Mouse (Mus musculus): Measurements from ENCODE around the gene Cib3. TPM values are rescaled to one million over a fixed set of nuclear protein-coding genes. Genes with fewer than 3 reads are reported as not detected.

Cib3 gene
- polyA plus RNA-seq, 1 experiment = 0.06 TPM

DNA sequence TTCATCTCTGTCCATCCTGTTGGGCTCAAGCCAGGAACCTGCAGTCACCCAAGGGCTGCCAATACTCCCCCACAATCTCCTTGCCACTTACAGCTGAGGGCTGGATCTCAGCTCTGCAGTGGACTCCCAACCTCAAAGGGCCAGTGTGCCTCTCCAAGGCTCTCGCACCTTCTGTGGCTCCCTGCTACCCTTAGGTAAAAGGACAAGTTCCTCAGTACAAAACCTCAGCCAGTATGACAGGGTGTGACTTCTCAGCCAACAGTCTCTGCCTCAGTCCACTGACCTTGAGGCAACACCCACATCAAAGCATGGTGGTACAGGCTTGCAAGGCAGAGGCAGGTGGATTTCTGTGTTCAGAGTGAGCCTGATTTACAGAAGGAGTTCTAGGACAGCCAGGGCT, 791 bp downstream of the Cib3 start:
- DNase-seq (ENCODE audit: extremely low spot score in 1 of 2, low spot score in 1 of 2) = no peak

DNA sequence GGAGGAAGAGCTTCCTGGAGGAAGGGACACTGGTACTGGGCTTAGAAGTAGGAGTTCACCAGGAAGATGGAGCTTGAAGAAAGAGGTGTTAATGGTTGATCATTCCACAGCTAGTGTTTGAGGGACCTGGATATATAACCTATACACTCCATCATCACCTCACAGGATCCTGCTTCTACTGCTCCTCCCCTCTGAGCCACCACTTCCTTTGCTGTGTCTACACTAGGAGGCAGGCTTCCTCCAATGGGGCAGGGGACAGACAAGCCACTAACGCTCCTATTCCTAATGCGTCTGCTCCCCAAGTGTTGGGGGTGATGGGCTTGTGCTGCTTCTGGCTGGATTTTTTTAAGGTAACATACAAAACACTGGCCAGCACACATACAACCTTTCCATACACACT, 1.9 kb downstream of the Cib3 start:
- DNase-seq (ENCODE audit: extremely low spot score in 1 of 2, low spot score in 1 of 2) = no peak

DNA sequence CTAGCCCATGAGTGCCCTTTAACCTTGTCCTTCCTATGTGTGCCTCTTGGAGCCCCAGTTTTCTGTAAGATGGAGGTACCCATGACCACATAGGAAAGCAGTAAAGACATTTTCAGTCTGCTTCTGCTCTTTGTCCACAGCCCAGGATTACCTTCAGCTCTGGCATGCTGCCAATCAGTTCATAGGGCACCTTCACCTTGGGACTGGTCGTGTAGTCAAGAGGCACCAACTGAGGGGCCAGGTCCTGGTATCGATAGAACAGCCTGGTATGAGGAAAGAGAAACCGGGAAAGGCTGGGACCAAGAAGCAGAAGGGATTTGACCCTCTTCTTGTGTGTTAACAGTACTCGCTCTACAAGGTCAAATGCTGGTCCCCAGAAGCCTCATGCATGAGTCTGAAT, 2.4 kb downstream of the Cib3 start:
- no peak for DNase-seq (ENCODE audit: extremely low spot score in 1 of 2, low spot score in 1 of 2)

DNA sequence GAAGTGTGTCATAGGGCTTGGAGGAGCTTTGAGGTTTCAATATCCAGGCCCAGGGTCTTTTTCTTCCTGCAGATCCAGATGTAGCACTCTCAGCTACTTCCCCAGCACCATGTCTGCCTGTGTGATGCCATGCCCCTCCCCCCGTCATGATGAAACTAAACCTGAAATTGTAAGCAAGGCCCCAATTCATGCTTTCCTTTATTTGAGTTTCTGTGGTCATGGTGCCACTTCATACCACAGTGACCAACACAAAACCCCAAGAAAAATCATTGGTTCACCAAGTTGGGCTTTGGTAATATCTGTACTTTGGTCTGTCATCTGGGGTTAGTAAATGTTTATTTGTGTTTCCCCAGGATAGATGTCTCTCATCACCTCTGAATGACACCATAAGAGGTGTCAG, 4.1 kb downstream of the Cib3 start:
- DNase-seq (ENCODE audit: extremely low spot score in 1 of 2, low spot score in 1 of 2) = no peak

DNA sequence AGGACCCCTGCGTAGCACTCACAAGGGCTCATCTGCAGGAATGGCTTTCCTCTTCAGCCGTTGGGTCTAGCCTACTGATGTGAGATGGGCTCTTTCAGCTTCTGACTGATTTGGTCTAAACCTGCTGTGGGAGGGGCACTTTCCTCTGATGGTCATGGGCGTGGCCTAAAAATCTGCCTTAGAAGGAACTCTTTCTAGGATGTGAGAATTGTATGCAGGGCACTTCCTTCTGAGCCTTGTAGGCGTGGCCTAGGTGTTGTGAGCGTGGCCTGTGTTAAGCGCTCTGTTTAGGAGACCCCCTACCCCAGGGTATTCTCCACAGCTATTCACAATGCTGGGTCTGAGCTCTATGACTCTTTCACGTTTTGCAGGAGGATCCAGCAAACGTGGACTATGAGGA, 14.6 kb downstream of the Cib3 start:
- no peak for DNase-seq (ENCODE audit: extremely low spot score in 1 of 2, low spot score in 1 of 2)

DNA sequence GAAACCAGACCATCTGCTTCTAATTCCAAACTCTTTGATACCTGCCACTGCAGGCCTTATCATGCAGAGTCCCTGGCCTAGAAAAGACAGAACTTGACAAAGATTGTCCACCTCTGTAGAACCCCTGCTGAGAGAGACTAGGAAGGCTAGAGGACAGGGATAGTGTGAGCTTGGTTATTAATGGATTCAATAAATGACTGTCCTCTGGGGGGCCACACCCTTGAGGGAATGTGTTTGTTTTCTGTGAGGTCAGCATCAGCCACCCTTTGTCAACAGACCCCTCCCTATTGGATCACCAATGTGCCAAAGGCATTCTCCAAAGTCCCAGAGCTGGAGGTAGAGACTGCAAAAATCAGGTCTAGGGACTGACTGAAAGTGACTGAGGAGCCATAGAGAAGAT, 20.6 kb downstream of the Cib3 start:
- no peak for DNase-seq (ENCODE audit: extremely low spot score in 1 of 2, low spot score in 1 of 2)

DNA sequence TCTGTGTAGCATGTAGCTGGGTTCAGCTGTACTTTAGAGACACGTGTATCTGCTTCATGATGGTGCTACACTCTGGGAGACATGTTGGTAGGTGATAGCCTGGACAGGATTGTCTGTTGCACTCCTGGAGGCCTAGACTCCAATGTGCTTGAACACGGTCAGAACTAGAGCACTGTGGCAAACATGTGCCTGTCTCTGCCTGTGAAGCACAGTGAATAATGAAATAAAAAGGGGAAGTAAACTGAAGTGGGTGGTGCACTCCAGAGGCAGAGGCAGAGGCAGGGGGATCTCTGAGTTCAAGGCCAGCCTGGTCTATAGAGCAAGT, 22.5 kb downstream of the Cib3 start:
- DNase-seq (ENCODE audit: extremely low spot score in 1 of 2, low spot score in 1 of 2) = no peak

DNA sequence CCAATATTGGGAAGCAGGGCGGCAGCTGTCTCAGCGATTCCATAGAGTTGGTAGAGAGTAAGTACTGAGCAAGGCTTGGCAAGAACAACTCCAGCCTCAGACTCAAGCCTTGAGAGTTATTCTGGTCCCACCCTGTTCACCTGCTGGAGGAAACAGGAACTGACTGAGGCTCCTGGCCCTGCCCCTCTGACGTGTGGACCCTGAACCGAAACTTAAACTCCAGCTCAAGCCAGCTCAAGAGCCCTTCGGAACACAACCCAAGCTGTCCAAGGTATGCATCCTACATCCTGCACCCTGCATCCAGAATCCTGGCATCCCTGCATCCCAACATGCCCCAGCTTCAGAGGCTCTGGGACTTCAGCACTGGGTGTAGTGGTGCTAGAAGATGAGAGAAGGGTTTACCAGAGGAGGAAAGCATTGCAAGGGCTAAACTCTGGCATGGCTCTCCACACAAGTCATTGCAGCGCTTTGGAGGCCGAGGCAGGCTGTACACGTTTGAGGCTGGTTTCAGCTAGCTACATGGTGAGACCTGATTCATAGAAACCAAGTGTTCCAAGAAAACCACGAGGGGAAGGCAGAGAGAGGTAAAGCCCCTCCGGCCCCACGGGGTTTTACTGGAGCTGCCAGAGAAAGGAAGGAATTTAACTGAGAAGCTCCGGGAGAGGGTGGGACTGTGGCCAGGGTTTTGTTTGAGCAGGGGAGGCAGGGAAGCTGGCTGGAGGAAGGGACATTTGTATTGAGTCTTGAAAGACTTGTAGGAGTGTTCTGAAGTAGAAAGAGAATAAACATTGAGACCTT, 23.0 kb downstream of the Cib3 start, which contains the start of gene Hsh2d:
Gene Hsh2d (plus strand): TSS at position 222 of the 798 bp plus-strand sequence.
- DNase-seq (ENCODE audit: extremely low spot score in 1 of 2, low spot score in 1 of 2) = no peak

DNA sequence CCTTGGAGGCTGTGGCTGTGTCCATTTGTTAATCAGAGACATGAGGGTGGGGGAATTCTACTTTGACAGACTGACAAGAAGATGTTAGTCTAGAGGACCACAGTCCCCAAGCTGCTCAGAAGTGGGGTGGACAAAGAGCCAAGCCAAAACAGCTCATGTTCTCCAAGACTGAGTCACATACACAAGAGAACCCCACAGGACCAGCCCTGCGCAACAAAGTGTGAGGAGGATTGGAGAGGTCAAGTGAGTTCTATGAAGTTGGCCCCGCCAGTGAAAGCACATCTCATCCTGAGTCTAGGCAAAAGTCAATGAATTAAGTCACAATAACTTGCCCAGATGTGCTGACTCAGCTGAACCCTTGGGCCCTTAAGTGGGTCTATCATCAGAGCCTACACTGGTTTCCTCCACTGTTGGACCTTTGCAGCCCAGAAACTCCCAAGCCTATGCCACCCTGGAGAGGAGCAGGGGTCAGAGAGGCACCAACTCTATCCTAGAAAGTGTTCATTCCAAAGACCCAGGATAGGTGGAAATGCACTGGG, 24.8 kb downstream of the Cib3 start:
- DNase-seq (ENCODE audit: extremely low spot score in 1 of 2, low spot score in 1 of 2) = no peak

DNA sequence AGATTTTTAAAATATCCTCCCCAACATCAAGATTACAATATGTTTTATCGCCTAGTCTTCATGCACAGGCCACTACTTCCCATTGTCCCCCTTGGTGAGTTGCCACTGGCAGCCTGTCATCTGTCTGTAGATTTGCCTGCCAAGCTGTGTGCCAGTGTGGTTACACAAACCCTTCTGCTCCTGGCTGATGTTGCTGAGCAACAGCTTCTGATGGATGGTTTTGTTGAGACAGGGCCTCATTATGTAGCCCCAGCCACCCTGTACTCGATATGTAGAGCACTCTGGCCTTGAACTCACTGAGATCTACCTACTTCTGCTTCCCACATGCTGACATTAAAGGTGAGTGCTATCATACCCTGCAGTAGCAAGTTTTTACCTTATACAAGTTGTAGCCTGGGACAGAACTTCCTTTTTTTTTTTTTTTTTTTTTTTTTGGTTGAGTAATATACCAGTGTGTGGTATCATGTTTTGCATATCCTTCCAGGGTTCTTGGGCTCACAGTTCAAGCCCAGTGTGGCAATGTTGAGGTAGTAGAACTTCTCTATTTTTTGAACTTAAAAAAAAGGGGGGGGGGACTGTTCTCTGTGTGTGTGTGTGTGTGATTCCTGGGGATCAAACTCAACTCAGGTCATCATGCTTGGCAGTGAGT, 29.0 kb downstream of the Cib3 start:
- no peak for DNase-seq (ENCODE audit: extremely low spot score in 1 of 2, low spot score in 1 of 2)

DNA sequence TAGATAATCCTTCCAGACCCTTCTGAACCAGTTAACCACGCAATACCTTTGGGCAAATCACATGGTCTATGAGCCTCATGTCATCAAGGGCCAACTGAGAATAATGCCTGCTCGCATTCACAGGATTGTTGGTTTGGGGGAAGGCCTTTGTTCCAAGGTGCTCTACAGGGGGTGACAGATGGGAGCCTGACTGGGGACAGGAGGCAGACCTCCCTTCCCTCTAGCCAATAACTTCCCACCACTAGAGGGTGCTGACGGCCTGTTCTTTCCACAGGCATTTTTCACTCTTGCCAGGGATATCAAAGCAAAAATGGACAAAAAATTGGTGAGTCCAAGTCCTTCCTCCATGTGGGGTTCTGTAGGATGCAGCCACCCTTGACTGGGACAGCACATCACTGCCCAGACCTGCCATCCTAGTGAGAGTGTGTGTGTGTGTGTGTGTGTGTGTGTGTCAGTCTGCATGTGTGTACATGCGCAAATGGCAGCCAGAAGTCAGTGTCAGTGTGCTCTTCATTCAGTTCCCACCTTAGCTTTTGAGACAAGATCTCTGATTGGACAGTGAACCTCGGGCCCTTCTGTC, 35.2 kb downstream of the Cib3 start:
- DNase-seq (ENCODE audit: extremely low spot score in 1 of 2, low spot score in 1 of 2) = peak; percentile 35 to 87

DNA sequence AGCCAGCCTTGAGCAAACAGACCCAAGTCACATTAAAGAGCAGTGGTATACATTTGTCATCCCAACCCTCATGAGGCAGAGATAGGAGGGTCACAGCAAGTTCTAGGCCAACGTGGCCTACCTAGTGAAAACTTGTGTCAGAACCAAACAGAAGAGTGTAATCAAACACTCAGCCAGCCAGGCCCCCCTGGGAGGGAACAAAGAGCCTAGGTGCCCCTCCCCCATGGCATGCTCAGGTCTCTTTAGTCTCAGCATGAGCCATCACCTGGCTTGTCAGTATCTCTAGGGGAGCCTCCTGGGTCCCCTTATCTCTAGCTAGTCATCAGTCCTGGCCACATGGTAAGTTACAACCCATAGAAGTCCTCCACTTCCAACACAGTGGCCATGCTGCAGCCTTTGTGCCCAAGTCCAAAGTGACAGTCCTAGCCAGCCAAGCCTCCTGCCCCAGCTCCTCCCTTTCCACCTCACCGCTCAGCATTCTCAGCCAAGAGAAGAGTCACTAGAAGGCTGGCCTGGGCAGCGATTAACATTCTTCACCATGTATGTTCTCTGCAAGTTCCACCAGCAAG, 42.9 kb downstream of the Cib3 start:
- no peak for DNase-seq (ENCODE audit: extremely low spot score in 1 of 2, low spot score in 1 of 2)

DNA sequence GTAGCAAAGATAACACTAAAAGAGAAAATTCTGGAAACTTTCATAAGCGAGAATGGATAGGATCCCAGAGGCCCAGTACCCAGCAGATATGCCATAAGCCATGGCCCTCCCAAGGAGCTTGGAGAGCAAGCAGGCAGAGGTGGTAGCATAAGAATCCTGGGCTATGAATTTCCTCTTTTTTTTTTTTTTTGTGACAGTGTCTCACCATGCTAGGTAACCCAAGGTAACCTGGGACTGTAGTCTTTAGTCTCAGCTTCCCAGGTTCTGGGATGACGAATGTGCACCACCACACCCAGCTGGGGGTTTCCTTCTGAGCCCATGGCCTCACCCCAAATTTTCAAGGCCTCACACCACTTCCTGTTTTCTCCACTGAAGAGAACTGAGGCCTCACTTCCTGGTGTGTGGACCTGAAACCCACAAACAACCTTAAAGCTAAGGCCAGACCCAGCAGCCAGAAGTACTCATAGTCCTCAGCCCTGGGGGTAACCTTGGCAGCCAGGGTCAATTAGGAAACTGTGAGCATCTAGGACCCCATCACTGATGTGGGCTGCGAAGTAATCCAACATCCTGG, 43.5 kb downstream of the Cib3 start:
- no peak for DNase-seq (ENCODE audit: extremely low spot score in 1 of 2, low spot score in 1 of 2)

DNA sequence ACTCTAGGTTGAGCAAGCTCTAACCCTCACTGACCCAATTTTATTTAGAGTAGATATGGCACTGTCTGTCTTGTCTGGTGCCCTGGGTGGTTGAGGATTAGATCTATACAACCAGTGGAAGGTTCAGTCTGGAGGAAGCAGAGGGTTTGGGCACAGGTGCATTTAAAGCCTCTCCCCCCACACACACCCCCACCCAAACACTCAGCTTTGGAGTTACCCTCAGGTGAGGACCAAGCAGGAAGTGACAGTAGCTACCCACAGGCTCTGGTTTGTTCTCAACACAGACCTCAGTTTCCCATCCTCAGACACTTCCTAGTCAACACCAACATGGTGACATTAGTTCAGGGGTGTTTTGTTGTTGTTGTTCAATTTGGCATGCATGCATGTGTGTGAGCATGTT, 49.8 kb downstream of the Cib3 start:
- DNase-seq (ENCODE audit: extremely low spot score in 1 of 2, low spot score in 1 of 2) = no peak

DNA sequence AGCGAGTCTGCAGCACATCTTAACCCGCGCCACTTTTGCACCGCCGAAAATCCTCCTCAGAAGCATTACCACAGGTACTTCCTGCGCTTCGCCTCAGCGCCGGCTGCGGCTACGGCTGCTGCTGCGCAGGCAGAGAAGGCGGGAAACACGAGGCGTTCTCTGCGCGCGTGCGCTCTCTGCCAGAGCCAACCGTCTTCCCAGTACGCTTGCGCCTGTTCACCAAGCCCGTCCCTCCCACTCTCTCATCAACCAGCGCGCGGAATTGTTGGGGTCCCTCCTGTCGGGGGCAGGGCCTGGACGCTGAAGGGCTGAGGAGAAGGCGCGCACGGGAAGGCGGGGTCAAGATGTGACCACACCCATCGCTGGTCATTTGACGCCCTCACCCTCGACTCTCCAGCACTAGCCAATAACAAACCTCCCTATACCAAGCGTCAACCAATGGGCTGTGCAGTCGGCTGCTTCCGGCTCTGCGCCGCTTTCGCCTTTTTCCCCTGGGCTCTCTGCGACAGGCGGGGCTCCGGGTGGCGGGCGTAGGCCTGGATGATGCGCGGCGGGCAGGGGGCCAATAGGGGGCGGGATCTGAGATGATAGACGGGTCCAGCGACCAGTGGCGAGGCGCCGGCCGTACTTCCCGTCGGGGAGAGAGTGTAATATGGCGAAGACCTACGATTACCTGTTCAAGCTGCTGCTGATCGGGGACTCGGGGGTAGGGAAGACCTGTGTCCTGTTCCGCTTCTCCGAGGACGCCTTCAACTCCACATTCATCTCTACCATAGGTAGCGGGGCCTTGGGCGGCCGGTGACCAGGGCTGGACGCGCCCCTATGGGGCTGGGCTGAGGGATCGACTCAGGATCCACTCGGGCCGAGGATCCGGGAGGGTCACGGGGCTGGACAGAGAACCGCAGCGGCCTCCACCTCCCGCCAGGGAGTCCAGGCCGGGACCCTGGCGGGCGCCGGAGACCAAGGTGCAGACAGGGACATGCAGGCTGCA, 51.6 kb downstream of the Cib3 start, which contains the start of gene Rab8a:
Gene Rab8a (plus strand): TSS at position 494 of the 991 bp plus-strand sequence.
- DNase-seq (ENCODE audit: extremely low spot score in 1 of 2, low spot score in 1 of 2) = peak; percentile 99 to 100

DNA sequence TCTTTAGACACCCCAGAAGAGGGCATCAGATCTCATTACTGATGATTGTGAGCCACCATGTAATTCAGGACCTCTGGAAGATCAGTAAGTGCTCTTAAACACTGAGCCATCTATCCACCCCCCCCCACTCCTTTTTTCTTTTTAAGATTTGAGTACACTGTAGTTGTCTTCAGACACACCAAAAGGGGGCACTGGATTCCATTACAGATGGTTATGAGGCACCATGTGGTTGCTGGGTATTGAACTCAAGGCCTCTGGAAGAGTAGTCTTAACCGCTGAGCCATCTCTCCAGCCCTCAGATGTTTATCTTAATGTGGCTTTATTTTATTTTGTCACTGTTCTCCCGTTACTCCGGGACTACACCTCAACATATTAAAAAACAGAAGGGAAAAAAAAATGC, 52.6 kb downstream of the Cib3 start:
- no peak for DNase-seq (ENCODE audit: extremely low spot score in 1 of 2, low spot score in 1 of 2)

DNA sequence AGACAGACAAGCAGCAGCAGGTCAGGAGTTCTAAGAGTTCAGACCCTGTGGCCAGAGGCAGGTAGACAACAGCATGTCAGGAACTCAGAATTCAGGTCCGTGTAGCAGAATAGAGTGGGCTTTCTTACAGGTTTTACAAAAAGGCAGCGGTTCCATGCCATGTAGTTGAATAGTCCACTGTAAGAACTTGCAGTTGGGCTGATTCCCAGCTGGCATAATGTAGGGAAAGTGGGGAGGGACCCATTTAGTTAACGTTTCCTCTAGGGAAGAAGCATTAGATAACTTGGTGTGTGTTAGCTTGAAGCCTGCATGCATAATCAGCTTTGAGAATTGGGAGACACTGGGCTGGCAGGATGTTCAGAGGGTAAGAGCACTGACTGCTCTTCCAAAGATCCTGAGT, 53.9 kb downstream of the Cib3 start:
- no peak for DNase-seq (ENCODE audit: extremely low spot score in 1 of 2, low spot score in 1 of 2)

DNA sequence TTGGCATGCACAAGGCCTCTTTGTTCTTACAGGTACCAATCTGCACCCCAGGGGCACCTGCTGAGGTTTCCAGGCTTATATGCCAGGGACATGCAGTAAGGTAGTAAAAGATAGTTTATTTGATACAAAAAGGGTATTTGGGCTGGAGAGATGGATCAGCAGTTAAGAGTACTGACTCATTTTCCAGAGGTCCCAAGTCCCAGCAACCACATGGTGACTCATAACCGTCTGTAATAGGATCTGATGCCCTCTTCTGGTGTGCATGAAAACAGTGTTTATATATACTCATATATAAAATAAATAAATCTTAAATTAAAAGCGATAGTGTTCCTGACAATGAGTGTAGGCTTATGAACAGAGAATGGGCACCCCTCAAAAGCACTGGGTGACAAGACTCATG, 54.5 kb downstream of the Cib3 start:
- no peak for DNase-seq (ENCODE audit: extremely low spot score in 1 of 2, low spot score in 1 of 2)
